Mouse (Mus musculus): Measurements from ENCODE around the gene Dot1l. TPM values are rescaled to one million over a fixed set of nuclear protein-coding genes. Genes with fewer than 3 reads are reported as not detected.

Gene Dot1l
- polyA plus RNA-seq, 1 experiment from 2014 or later = 34.5 TPM

DNA sequence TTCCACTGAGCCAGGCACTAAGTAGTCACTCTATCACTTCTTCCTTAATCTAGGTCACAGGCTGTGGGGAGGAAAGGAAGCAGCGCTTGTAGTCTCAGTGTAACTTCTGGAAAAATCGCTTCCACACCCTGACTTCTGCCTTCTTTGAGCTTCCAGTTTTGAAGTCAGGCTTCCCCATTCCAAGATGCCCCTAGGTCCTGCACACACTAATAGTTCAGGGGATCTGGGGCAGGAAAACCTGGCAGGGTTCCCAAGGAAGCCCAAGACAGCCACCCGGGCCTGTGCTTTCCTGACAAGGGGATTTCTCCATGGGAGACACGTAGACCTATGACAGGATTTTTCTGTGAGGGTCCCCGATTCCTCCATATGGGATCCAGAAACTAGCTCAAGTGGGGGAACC lies 13.9 kb upstream of the Dot1l start:
- H3K27me3 ChIP-seq (ENCODE audit: control insufficient read depth, insufficient read depth, low read length) = no peaks in the 10 kb centered on the region
- H3K9ac ChIP-seq (ENCODE audit: low read length) = peak overlapping the region; percentile 95
- no peaks in the 10 kb centered on the region for H3K9me3 ChIP-seq (ENCODE audit: control insufficient read depth, low read length)
- peak overlapping the region; percentile 99 for H3K4me3 ChIP-seq (ENCODE audit: low read depth, low read length)
- no peak for DNase-seq (ENCODE audit: low spot score)
- no peak overlapping the region for H3K27ac ChIP-seq (ENCODE audit: low read depth, low read length)
- H3K36me3 ChIP-seq (ENCODE audit: control insufficient read depth, insufficient read depth, low read length) = no peaks in the 10 kb centered on the region; the same call in 1 of the 2 replicates
- 40% methylated on average over 5 of the region's 5 CpGs for whole genome bisulfite sequencing
- no peak for ATAC-seq (replicated peaks; ENCODE audit: low FRiP score)
- H3K4me1 ChIP-seq (replicated peaks; ENCODE audit: control insufficient read depth, insufficient read depth, low read length) = peaks cover 14% of the 10 kb centered on the region
- H3K4me2 ChIP-seq (ENCODE audit: low read depth, low read length, severe bottlenecking) = peak overlapping the region; percentile 86

DNA sequence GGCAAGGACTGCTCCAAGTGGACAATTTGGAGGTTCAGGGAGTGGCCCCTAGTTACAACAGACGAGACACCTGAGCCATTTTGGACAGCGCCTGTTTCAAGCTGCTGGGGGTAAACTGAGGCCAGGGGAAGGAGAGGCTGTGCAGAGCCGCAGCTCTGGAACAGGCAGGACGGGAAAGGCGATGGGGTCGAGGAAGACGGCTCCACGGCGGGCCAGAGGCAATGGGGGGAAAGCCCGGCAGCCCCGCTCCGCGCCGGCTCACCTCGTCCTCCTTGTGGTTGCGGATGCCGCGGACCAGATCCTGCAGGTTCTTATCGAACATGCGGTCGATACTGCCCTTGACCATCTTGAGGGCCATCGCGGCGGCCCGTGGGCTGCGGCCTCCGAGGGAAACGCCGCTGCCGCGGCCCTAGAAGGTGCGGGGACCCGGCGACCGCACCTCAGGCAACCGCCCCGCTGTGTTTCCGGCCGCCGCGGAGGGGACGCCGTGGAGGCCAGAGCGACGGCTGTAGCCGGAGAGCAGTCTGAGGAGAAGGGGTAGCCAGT lies 13.3 kb upstream of the Dot1l start:
- Histone ChIP-seq H3K9ac (ENCODE audit: low read length) (peak overlapping the region; percentile 95), H3K4me2 (ENCODE audit: low read depth, low read length, severe bottlenecking) (peak overlapping the region; percentile 86), H3K4me3 (ENCODE audit: low read depth, low read length) (peak overlapping the region; percentile 99), H3K9me3 (ENCODE audit: control insufficient read depth, low read length) (no peaks in the 10 kb centered on the region), H3K27me3 (ENCODE audit: control insufficient read depth, insufficient read depth, low read length) (no peaks in the 10 kb centered on the region), H3K27ac (ENCODE audit: low read depth, low read length) (no peak overlapping the region), H3K36me3 (ENCODE audit: control insufficient read depth, insufficient read depth, low read length) (no peaks in the 10 kb centered on the region; the same call in 1 of the 2 replicates), H3K4me1 (replicated peaks; ENCODE audit: control insufficient read depth, insufficient read depth, low read length) (peaks cover 14% of the 10 kb centered on the region)
- DNase-seq (ENCODE audit: low spot score) (no peak), ATAC-seq (replicated peaks; ENCODE audit: low FRiP score) (no peak; the same call in none of the 2 replicates)
- under 1% methylated on average over 46 of the region's 46 CpGs for WGBS

DNA sequence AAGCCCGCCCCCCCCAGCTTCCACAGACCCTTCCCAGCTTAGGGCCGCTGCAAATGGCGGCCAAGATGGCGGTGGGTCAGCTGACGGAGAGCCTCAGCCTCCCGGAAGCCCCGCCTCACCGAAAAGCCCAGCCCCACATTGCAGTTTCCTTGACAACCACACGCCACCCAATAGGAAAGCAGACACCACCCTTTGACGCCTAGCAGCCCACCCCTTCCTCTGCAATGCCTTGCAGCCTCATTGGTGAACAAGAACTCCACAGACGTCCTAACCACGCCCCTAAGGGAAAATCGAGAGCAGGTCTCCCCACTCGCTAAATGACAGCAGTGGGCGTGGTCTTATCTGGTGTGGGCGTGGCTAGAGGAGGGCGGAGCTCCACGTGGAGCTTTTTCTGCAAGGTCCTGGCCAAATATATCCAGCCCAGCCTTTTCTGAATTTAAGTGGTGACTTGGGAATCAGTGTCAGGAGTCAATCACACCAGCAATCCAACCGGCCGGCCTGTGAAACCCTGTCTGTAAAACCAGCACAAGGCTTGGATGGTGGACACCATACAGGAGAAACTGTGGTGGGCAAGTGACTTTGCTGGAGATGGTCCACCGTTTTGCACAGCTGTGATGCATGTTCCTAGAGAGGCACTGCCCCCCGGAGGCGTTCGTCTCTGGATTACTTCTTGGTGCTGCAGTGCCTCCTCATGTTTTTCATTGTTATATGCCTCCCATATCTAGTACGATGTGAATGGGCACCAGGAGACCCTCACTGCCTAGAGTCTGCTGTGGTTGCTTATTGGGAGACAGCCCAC lies 12.6 kb upstream of the Dot1l start, which contains the start of gene Ap3d1:
Gene Ap3d1, minus strand, starts transcription at position 85 of the 799 bp plus-strand sequence.
- H3K4me1 ChIP-seq (replicated peaks; ENCODE audit: control insufficient read depth, insufficient read depth, low read length) = peaks cover 14% of the 10 kb centered on the region
- H3K9ac ChIP-seq (ENCODE audit: low read length) = peak within 1 kb of the TSS; percentile 95
- 0 out of 2 replicates have a peak within 1 kb of the TSS, but pooled peaks have one; percentile 18 for H3K27ac ChIP-seq (ENCODE audit: low read depth, low read length)
- H3K36me3 ChIP-seq (ENCODE audit: control insufficient read depth, insufficient read depth, low read length) = no peaks in the 10 kb centered on the region; the same call in 1 of the 2 replicates
- H3K4me2 ChIP-seq (ENCODE audit: low read depth, low read length, severe bottlenecking) = peak within 1 kb of the TSS; percentile 86
- no peaks in the 10 kb centered on the region for H3K27me3 ChIP-seq (ENCODE audit: control insufficient read depth, insufficient read depth, low read length)
- no peaks in the 10 kb centered on the region for H3K9me3 ChIP-seq (ENCODE audit: control insufficient read depth, low read length)
- peak within 1 kb of the TSS; percentile 99 for H3K4me3 ChIP-seq (ENCODE audit: low read depth, low read length)
- DNase-seq (ENCODE audit: low spot score) = peak; percentile 96
- ATAC-seq (replicated peaks; ENCODE audit: low FRiP score) = peak; percentile 99
- 3% methylated on average over 25 of the region's 25 CpGs for WGBS

DNA sequence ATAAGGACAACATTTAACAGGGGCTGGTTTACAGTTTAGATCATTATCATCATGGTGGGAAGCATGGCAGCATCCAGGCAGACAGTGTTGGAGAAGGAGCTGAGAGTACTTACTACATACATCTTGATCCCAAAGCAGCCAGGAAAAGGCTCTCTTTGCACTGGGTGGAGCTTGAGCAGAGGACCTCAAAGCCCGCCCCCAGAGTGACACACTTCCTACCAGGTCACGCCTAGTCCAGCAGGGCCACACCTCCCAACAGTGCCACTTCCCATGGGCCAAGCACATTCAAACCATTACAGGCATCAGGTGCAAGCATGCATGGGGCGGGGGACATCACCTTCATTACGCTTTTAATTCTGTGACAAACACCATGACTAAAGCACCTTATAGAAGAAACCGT lies 10.7 kb upstream of the Dot1l start:
- H3K4me1 ChIP-seq (replicated peaks; ENCODE audit: control insufficient read depth, insufficient read depth, low read length) = peaks cover 14% of the 10 kb centered on the region
- no peak overlapping the region for H3K9ac ChIP-seq (ENCODE audit: low read length)
- ATAC-seq (replicated peaks; ENCODE audit: low FRiP score) (no peak), DNase-seq (ENCODE audit: low spot score) (no peak)
- no peak overlapping the region for H3K27ac ChIP-seq (ENCODE audit: low read depth, low read length)
- H3K36me3 ChIP-seq (ENCODE audit: control insufficient read depth, insufficient read depth, low read length) = no peaks in the 10 kb centered on the region
- no peaks in the 10 kb centered on the region for H3K27me3 ChIP-seq (ENCODE audit: control insufficient read depth, insufficient read depth, low read length)
- no peaks in the 10 kb centered on the region for H3K9me3 ChIP-seq (ENCODE audit: control insufficient read depth, low read length)
- WGBS = 42% methylated on average over 5 of the region's 5 CpGs
- no peak overlapping the region for H3K4me3 ChIP-seq (ENCODE audit: low read depth, low read length)
- H3K4me2 ChIP-seq (ENCODE audit: low read depth, low read length, severe bottlenecking) = no peak overlapping the region

DNA sequence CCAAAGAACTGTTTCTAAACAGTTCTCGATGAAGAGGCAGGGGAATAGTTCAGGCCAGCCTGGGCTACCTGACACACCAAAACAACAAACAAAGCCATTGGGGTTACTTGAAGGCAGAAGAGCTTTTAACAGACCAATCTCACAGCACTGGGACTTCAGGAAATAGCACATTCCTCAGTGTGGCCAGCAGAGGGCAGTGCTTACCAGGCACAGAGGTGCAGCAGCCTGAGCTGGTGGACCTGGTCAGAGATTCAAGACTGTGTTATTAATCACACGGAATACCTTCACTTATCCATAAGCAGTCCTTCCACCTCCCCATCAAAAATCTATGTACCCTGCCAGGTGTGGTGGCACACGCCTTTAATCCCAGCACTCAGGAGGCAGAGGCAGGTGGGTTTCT lies 7.6 kb upstream of the Dot1l start:
- Histone ChIP-seq H3K4me1 (replicated peaks; ENCODE audit: control insufficient read depth, insufficient read depth, low read length) (peaks cover 6% of the 10 kb centered on the region), H3K9me3 (ENCODE audit: control insufficient read depth, low read length) (no peaks in the 10 kb centered on the region), H3K36me3 (ENCODE audit: control insufficient read depth, insufficient read depth, low read length) (no peaks in the 10 kb centered on the region), H3K27me3 (ENCODE audit: control insufficient read depth, insufficient read depth, low read length) (no peaks in the 10 kb centered on the region), H3K9ac (ENCODE audit: low read length) (no peak overlapping the region), H3K4me3 (ENCODE audit: low read depth, low read length) (no peak overlapping the region), H3K27ac (ENCODE audit: low read depth, low read length) (no peak overlapping the region), H3K4me2 (ENCODE audit: low read depth, low read length, severe bottlenecking) (no peak overlapping the region)
- 25% methylated on average over 3 of the region's 3 CpGs for WGBS
- ATAC-seq (replicated peaks; ENCODE audit: low FRiP score) (no peak), DNase-seq (ENCODE audit: low spot score) (peak; percentile 87)

DNA sequence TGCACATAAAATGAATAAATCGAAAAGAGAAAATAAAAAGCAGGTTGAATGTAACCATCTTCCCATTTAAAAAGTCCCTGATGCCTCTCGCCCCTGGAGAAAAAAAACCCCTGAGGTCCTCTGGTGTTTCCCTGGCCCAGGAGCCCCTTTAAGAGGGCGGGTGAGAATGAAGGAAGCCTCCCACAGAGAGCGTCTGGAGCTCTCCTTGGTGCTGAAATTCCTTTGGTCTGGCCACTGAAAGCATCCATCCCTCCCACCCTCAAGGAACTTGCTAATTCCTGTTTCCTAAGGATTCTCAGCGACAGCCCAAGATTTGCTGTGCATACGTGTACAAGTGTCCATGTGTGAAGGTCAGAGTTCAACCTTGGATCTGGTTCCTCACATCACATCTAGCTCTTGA lies 6.4 kb upstream of the Dot1l start:
- Histone ChIP-seq H3K4me3 (ENCODE audit: low read depth, low read length) (no peak overlapping the region), H3K4me2 (ENCODE audit: low read depth, low read length, severe bottlenecking) (no peak overlapping the region), H3K9me3 (ENCODE audit: control insufficient read depth, low read length) (no peaks in the 10 kb centered on the region), H3K27me3 (ENCODE audit: control insufficient read depth, insufficient read depth, low read length) (no peaks in the 10 kb centered on the region), H3K36me3 (ENCODE audit: control insufficient read depth, insufficient read depth, low read length) (no peaks in the 10 kb centered on the region), H3K4me1 (replicated peaks; ENCODE audit: control insufficient read depth, insufficient read depth, low read length) (peaks cover 3% of the 10 kb centered on the region; the same call in 1 of the 2 replicates), H3K9ac (ENCODE audit: low read length) (no peak overlapping the region), H3K27ac (ENCODE audit: low read depth, low read length) (no peak overlapping the region)
- WGBS = 16% methylated on average over 6 of the region's 6 CpGs
- peak; percentile 80 for DNase-seq (ENCODE audit: low spot score)
- ATAC-seq (replicated peaks; ENCODE audit: low FRiP score) = no peak

DNA sequence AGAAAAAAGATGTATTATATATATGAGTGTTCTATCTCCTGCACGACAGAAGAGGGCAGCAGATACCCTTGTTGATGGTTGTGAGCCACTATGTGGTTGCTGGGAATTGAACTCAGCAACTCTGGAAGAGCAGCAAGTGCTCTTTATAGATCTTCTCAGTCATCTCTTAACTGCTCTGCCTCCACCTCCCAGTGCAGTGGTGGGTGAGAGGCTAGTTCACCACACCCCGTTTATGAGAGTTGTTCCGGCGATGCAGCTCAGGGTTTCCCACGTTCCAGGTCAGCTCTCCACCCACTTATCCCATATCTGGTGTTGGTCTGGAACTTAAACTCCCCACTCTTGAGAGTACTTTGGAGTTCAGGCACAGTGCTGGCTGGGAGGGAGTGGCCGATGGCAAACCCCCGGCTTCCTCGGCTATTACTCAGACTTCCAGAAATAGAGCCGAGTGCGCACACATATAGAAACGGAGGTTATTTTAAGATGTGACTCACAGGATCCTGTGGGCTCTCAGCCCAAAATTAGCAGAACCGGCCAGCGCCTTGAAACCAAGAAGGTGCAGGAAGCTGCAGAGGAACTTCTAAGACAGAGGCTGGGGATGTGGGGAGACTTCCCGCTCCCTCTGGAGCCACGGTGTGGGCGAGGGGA lies 3.7 kb upstream of the Dot1l start:
- WGBS = 13% methylated on average over 16 of the region's 16 CpGs
- H3K9ac ChIP-seq (ENCODE audit: low read length) = peak overlapping the region; percentile 23; the same call in 1 of the 2 replicates
- peak overlapping the region; percentile 38; the same call in 1 of the 2 replicates for H3K4me2 ChIP-seq (ENCODE audit: low read depth, low read length, severe bottlenecking)
- no peaks in the 10 kb centered on the region for H3K9me3 ChIP-seq (ENCODE audit: control insufficient read depth, low read length)
- DNase-seq (ENCODE audit: low spot score) = no peak
- H3K27me3 ChIP-seq (ENCODE audit: control insufficient read depth, insufficient read depth, low read length) = no peaks in the 10 kb centered on the region
- H3K36me3 ChIP-seq (ENCODE audit: control insufficient read depth, insufficient read depth, low read length) = no peaks in the 10 kb centered on the region
- no peak for ATAC-seq (replicated peaks; ENCODE audit: low FRiP score)
- peak overlapping the region; percentile 3; the same call in 1 of the 2 replicates for H3K4me3 ChIP-seq (ENCODE audit: low read depth, low read length)
- no peak overlapping the region for H3K27ac ChIP-seq (ENCODE audit: low read depth, low read length)
- peaks cover 7% of the 10 kb centered on the region for H3K4me1 ChIP-seq (replicated peaks; ENCODE audit: control insufficient read depth, insufficient read depth, low read length)

DNA sequence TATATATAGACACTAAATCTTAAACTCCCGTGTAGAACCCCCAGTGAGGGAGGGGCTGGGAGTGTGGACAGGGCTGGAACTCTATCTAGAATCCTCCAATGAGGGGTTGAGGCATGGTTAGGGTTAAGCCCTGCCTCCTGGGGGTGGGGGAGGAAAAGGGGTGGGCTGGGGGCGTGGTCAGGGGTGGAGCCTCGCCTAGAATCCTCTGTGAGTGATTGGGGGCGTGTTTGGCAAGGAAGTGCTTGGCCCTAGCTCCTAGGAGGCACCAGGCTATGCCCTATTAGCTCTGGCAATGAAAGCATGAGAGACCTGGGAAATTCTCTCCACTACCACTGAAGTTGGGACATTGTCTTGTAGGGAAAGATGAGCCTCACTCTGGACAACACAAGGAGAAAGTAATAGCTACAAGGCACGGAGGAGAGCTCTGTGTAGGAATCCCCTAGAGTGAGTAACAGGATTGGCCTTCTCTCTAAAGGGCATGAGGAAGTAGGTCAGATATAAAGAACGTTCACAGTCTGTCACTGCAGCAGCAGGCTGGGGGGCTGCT lies 2.9 kb upstream of the Dot1l start:
- no peak overlapping the region; the same call in 1 of the 2 replicates for H3K9ac ChIP-seq (ENCODE audit: low read length)
- H3K36me3 ChIP-seq (ENCODE audit: control insufficient read depth, insufficient read depth, low read length) = no peaks in the 10 kb centered on the region
- peak; percentile 93 for DNase-seq (ENCODE audit: low spot score)
- no peak overlapping the region for H3K27ac ChIP-seq (ENCODE audit: low read depth, low read length)
- H3K4me3 ChIP-seq (ENCODE audit: low read depth, low read length) = peak overlapping the region; percentile 3; the same call in 1 of the 2 replicates
- peaks cover 15% of the 10 kb centered on the region for H3K4me1 ChIP-seq (replicated peaks; ENCODE audit: control insufficient read depth, insufficient read depth, low read length)
- 9% methylated on average over 6 of the region's 6 CpGs for WGBS
- peak overlapping the region; percentile 38; the same call in 1 of the 2 replicates for H3K4me2 ChIP-seq (ENCODE audit: low read depth, low read length, severe bottlenecking)
- H3K9me3 ChIP-seq (ENCODE audit: control insufficient read depth, low read length) = no peaks in the 10 kb centered on the region
- no peaks in the 10 kb centered on the region for H3K27me3 ChIP-seq (ENCODE audit: control insufficient read depth, insufficient read depth, low read length)
- ATAC-seq (replicated peaks; ENCODE audit: low FRiP score) = peak; percentile 53
